12 mouse cellular contexts compared by ENCODE assay signal in the genomic region with DNA sequence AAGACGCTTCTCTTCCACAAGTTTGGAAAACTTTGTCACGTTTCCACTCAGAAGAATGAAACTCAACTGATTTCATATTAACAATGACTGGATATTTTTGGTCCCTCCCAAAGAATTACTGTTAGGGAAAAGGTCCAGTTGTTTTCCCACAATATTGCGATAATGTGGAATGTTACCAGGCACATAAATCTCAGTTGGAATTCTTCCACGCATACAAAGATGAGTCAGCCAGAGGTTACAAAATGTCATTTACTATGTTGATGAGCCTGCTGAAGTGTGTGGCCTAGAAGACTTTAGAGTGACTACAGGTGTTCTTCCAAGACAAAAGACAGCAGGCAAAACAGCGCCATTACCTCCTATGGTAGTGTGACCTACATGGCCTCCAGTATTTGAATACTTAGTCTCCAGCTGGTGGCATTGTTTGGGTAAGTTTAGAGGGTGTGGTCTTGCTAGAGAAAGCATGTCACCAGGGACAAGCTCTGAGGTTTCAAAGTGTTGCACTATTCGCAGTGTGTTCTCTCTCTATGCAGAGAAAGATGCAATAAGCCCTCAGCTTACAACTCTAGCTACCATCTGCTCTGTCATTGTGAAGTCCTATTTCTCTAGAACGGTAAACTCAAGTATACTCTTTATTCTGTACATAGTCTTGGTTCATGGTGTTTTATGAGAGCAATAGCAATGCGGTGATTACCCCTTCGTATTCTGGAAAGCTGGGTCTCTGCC.
"Had no signal": no experiment of that assay in that cellular context is flagged by ENCODE, and none has a peak within 500 bp of the region (broad histone marks: within the 10 kb centered on the region; RNA-seq: fewer than 3 reads in every experiment).

No protein-coding gene starts in this region.

- H3K9me3 ChIP-seq: limb, embryonic 15.5 days; liver, embryonic 13.5 days; midbrain, embryonic 10.5 days; neural tube, embryonic 15.5 days had no signal

- H3K27ac ChIP-seq: limb, embryonic 15.5 days; liver, embryonic 13.5 days; midbrain, embryonic 10.5 days; neural tube, embryonic 15.5 days had no signal

- DNase-seq: kidney, adult 8-10 months; kidney, postnatal 25 days; layer of hippocampus, adult 9-11 months; layer of hippocampus, postnatal 36 days; liver, embryonic 13.5 days; liver, postnatal 0 days; right cerebral cortex, adult 18-20 months; right cerebral cortex, postnatal 25 days; thymus, postnatal 4 days had no signal

- H3K27me3 ChIP-seq: limb, embryonic 15.5 days; liver, embryonic 13.5 days; neural tube, embryonic 15.5 days had no signal

- H3K36me3 ChIP-seq: limb, embryonic 15.5 days; liver, embryonic 13.5 days; midbrain, embryonic 10.5 days; neural tube, embryonic 15.5 days had no signal

- H3K4me1 ChIP-seq: limb, embryonic 15.5 days; neural tube, embryonic 15.5 days had no signal

- H3K4me2 ChIP-seq: limb, embryonic 15.5 days; liver, embryonic 13.5 days; neural tube, embryonic 15.5 days had no signal

- ATAC-seq: liver, postnatal 0 days had no signal

- H3K4me3 ChIP-seq: limb, embryonic 15.5 days; liver, embryonic 13.5 days; midbrain, embryonic 10.5 days; neural tube, embryonic 15.5 days had no signal
